Mouse (Mus musculus) telencephalon, adult 2 months (tissue): Measurements from ENCODE around the gene Grtp1.
"Not testable (repeated sequence)": the region's sequence is repeated elsewhere in the genome, so short reads cannot be mapped to it uniquely, and the experiment has no call there.

Experiments
- DNase-seq: peaks from one replicate; pipeline ENCODE4 v3.0.0-alpha.2; 2011; ENCODE audit warnings: low read depth, low spot score

The Grtp1 gene

GRCm38 (mm10) chr8:13174811-13175210, 25.6 kb downstream of the Grtp1 start:
- DNase-seq: no peak

GRCm38 (mm10) chr8:13174305-13174704, 26.1 kb downstream of the Grtp1 start:
- no peak for DNase-seq

- no peak for DNase-seq
Observed at GRCm38 (mm10) chr8:13170510-13170909, 29.9 kb downstream of the Grtp1 start.

GRCm38 (mm10) chr8:13164361-13164760, 36.1 kb downstream of the Grtp1 start:
- DNase-seq: no peak

GRCm38 (mm10) chr8:13163563-13163962, 36.9 kb downstream of the Grtp1 start:
- no peak for DNase-seq

- no peak for DNase-seq
Observed at GRCm38 (mm10) chr8:13162098-13162497, 38.3 kb downstream of the Grtp1 start.

- no peak for DNase-seq
Observed at GRCm38 (mm10) chr8:13160691-13161090, 39.7 kb downstream of the Grtp1 start.

GRCm38 (mm10) chr8:13159377-13159881, 41.0 kb downstream of the Grtp1 start:
- DNase-seq: no peak

GRCm38 (mm10) chr8:13158718-13159376, 41.6 kb downstream of the Grtp1 start, which contains the start of gene Lamp1:
Gene Lamp1, plus strand, starts transcription at chr8:13159161.
- peak; percentile 96 for DNase-seq

- peak; percentile 72 for DNase-seq
Observed at GRCm38 (mm10) chr8:13156327-13157097, 43.9 kb downstream of the Grtp1 start.

GRCm38 (mm10) chr8:13155358-13155757, 45.1 kb downstream of the Grtp1 start:
- DNase-seq: no peak

- no peak for DNase-seq
Observed at GRCm38 (mm10) chr8:13154099-13154498, 46.3 kb downstream of the Grtp1 start.

- no peak for DNase-seq
Observed at GRCm38 (mm10) chr8:13150929-13151328, 49.5 kb downstream of the Grtp1 start.

GRCm38 (mm10) chr8:13149866-13150265, 50.6 kb downstream of the Grtp1 start:
- no peak for DNase-seq

- DNase-seq: no peak
Observed at GRCm38 (mm10) chr8:13149287-13149686, 51.1 kb downstream of the Grtp1 start.

GRCm38 (mm10) chr8:13148476-13148875, 51.9 kb downstream of the Grtp1 start:
- DNase-seq: no peak

GRCm38 (mm10) chr8:13141681-13142080, 58.7 kb downstream of the Grtp1 start:
- no peak for DNase-seq

- DNase-seq: no peak
Observed at GRCm38 (mm10) chr8:13139641-13140182, 60.7 kb downstream of the Grtp1 start.

GRCm38 (mm10) chr8:13132220-13132619, 68.2 kb downstream of the Grtp1 start:
- not testable (repeated sequence) for DNase-seq

GRCm38 (mm10) chr8:13124897-13125296, 75.5 kb downstream of the Grtp1 start:
- no peak for DNase-seq

- DNase-seq: no peak
Observed at GRCm38 (mm10) chr8:13122887-13123421, 77.5 kb downstream of the Grtp1 start.
